Mouse (Mus musculus): ENCODE data around the gene Nceh1.
"Not testable (repeated sequence)": the region's sequence is repeated elsewhere in the genome, so short reads cannot be mapped to it uniquely, and the experiment has no call there.

Gene Nceh1

GRCm38 (mm10) chr3:27283796-27284195 is 101.0 kb downstream of the Nceh1 start:
- DNase-seq (ENCODE audit: low spot score), result no peak

- no peak for DNase-seq (ENCODE audit: low spot score)
Observed at GRCm38 (mm10) chr3:27284227-27284626, 101.5 kb downstream of the Nceh1 start.

- no peak for DNase-seq (ENCODE audit: low spot score)
Observed at GRCm38 (mm10) chr3:27285072-27285471, 102.3 kb downstream of the Nceh1 start.

GRCm38 (mm10) chr3:27288301-27288700 is 105.5 kb downstream of the Nceh1 start:
- DNase-seq (ENCODE audit: low spot score), result no peak

- DNase-seq (ENCODE audit: low spot score), result no peak
Observed at GRCm38 (mm10) chr3:27288909-27289308, 106.1 kb downstream of the Nceh1 start.

- no peak for DNase-seq (ENCODE audit: low spot score)
Observed at GRCm38 (mm10) chr3:27290285-27290684, 107.5 kb downstream of the Nceh1 start.

- DNase-seq (ENCODE audit: low spot score), result not testable (repeated sequence)
Observed at GRCm38 (mm10) chr3:27290945-27291344, 108.2 kb downstream of the Nceh1 start.

- DNase-seq (ENCODE audit: low spot score), result not testable (repeated sequence)
Observed at GRCm38 (mm10) chr3:27291411-27291810, 108.6 kb downstream of the Nceh1 start.

GRCm38 (mm10) chr3:27293645-27294385 is 111.0 kb downstream of the Nceh1 start:
- no peak for DNase-seq (ENCODE audit: low spot score)

- DNase-seq (ENCODE audit: low spot score), result no peak
Observed at GRCm38 (mm10) chr3:27300451-27300850, 117.7 kb downstream of the Nceh1 start.

GRCm38 (mm10) chr3:27302339-27303022 is 119.7 kb downstream of the Nceh1 start:
- DNase-seq (ENCODE audit: low spot score), result no peak

- no peak for DNase-seq (ENCODE audit: low spot score)
Observed at GRCm38 (mm10) chr3:27306815-27307214, 124.0 kb downstream of the Nceh1 start.

- DNase-seq (ENCODE audit: low spot score), result no peak
Observed at GRCm38 (mm10) chr3:27310973-27311372, 128.2 kb downstream of the Nceh1 start.

GRCm38 (mm10) chr3:27311475-27311874 is 128.7 kb downstream of the Nceh1 start:
- no peak for DNase-seq (ENCODE audit: low spot score)

- no peak for DNase-seq (ENCODE audit: low spot score)
Observed at GRCm38 (mm10) chr3:27314506-27315164, 131.9 kb downstream of the Nceh1 start.

- DNase-seq (ENCODE audit: low spot score), result no peak
Observed at GRCm38 (mm10) chr3:27316559-27317287, 134.0 kb downstream of the Nceh1 start, which contains the start of gene Tnfsf10. Tnfsf10 (plus strand) TSS chr3:27317028.

GRCm38 (mm10) chr3:27317288-27318024 is 134.7 kb downstream of the Nceh1 start:
- no peak for DNase-seq (ENCODE audit: low spot score)

- no peak for DNase-seq (ENCODE audit: low spot score)
Observed at GRCm38 (mm10) chr3:27319650-27320049, 136.9 kb downstream of the Nceh1 start.

GRCm38 (mm10) chr3:27320613-27321495 is 138.1 kb downstream of the Nceh1 start:
- no peak for DNase-seq (ENCODE audit: low spot score)

- DNase-seq (ENCODE audit: low spot score), result no peak
Observed at GRCm38 (mm10) chr3:27322591-27322990, 139.8 kb downstream of the Nceh1 start.
